Mouse (Mus musculus) cortical plate, adult 2 months (tissue): ENCODE data around the gene Asic2.

Experiments used
- CTCF ChIP-seq: fragments of 200-500 bp; IDR thresholded peaks from 2 replicates; pipeline ENCODE4 v1.5.1; 2011; ENCODE audit warnings: mild to moderate bottlenecking, control low read depth, low read length; ENCODE audit not compliant: insufficient read depth; ENCODE audit errors: extremely low read depth
- POLR2A ChIP-seq: fragments of 200-500 bp; IDR thresholded peaks from 2 replicates; pipeline ENCODE4 v1.6.1; 2011; ENCODE audit warnings: mild to moderate bottlenecking, low read length, control low read depth; ENCODE audit not compliant: insufficient read depth; ENCODE audit errors: extremely low read depth

GRCm38 (mm10) chr11:80907820-80908219 is 1060.4 kb downstream of the Asic2 start:
- TF ChIP-seq POLR2A (no peak), CTCF (no peak)
